Mouse (Mus musculus) adrenal gland, adult 2 months (tissue): ENCODE data around the gene Sugct. TPM values are rescaled to one million over a fixed set of nuclear protein-coding genes. Genes with fewer than 3 reads are reported as not detected.

Experiments
- DNase-seq: peaks from one replicate; pipeline ENCODE4 v3.0.0; 2021
- polyA plus RNA-seq: library from polyadenylated mRNA; depleted of rRNA; stranded (reverse); fragments of >200 nt; gene quantifications from 2 replicates; pipeline ENCODE4 v1.2.3, GENCODE M21; 2012
- total RNA-seq, 2 experiments: library from RNA; stranded (reverse); gene quantifications; 2 replicates each; pipeline ENCODE4 v1.2.3; 2021

The Sugct gene
- total and polyA plus RNA-seq, 3 experiments, result 1.5 to 9.0 (median 5.7) TPM

DNA sequence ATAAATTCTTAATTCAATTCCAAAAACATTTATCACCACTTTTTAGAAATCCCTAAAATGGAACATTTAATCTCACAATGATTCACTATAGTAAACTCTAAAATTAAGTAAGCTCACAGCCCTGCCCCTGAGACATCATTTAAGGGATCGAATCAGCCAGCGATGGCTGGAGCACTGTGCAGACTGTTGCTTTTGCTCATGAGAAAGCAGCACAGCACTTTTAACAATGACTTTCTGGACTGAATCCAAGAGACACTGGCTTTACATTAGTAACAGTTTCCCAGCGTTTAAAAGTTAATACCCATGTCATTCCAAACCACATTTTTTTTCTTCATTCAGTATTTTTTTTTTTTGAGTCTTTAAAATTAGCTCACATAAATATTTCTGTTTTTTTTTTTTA is 398.9 kb downstream of the Sugct start:
- no peak for DNase-seq

DNA sequence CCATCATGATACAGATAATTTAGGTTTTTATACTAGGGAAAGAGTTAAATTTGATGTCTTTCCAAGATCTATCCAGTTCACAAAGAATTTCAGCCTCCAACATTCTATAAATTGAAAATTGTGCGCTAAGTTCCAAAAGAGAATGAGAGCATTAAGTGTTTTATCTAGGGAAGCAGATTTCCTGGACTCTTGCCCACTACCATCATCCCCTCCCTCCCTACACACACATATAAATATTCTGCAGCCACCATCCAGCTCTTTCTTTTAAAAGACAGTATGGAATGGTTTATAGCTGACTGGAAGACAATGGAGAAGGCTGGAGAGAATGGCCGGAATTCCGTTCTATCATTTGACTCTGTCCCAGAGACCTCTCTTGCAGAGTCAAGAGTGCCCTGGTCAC is 404.3 kb downstream of the Sugct start:
- no peak for DNase-seq

DNA sequence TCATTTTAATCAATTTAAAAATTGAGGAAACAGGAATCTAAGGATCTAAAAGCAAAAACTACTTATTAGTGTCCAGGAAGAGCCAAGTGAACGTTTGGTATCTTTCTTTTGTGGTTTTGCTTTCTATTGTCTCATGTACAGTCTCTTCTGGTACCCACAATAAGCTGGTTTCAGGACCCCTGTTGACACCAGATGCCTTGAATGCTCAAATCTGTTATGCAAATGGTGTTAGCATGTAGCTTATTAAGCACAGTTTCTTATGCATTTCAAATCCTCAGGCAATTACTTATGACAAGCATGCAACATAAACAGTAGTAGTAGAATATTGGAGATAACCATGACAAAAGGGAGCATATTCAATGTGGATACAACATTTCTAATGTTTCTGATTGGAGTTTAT is 407.0 kb downstream of the Sugct start:
- DNase-seq, result no peak

DNA sequence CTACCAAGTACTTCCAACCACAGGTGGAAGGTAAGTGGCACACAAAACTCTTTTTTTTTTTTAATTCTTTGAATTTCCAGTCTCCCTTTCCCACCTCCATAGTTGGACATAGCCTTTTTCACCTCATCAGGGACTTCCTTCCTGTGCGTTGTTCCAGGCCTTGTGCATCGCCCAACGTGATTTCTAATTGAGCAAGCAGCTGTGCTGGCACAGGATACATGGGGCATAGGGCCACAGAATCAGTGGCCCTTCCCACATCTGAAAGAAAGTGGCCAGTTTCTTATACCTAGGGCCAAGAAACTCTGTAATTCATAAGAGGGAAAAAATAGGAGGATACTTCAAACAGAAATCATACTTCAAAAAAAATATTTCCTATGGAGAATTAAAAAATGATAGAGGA is 449.4 kb downstream of the Sugct start:
- DNase-seq, result no peak

DNA sequence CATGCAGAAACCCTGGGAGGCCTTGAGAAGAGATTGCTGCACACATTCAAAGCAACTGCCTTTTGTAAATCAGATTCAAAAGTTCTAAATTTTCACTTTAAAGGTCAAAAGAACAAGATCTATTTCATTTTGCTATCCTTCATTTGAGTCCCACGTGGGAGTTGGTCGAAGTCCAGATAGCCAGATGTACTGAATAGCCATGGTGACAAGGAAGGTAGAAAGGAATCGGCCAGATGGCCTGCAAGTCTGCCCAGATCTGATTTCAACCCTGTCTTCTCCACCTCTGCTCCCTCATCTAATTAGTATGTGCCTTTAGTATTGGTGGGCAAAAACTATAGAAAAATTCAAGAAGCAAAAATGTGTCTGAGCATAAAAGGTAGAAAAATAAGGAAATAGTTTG is 478.8 kb downstream of the Sugct start:
- DNase-seq, result no peak

DNA sequence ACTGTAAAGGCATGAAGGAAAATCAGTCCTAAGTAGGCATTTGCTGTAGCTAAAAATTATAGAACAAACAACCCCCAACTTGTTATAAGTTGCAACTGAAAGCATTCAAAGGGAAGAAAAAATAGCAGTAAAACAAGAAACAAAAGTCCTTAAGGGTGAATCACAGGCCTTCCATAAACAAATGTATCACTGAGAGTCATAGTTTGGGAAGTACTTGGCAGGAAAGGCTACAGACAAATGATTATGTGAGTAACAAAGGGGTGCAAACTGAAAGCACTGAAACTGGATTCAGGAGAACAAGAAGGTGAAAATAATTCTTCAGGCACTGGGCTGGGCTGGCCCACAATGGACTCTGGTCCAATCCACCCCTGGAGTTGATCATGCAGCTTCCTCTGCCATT is 482.7 kb downstream of the Sugct start:
- DNase-seq, result no peak

DNA sequence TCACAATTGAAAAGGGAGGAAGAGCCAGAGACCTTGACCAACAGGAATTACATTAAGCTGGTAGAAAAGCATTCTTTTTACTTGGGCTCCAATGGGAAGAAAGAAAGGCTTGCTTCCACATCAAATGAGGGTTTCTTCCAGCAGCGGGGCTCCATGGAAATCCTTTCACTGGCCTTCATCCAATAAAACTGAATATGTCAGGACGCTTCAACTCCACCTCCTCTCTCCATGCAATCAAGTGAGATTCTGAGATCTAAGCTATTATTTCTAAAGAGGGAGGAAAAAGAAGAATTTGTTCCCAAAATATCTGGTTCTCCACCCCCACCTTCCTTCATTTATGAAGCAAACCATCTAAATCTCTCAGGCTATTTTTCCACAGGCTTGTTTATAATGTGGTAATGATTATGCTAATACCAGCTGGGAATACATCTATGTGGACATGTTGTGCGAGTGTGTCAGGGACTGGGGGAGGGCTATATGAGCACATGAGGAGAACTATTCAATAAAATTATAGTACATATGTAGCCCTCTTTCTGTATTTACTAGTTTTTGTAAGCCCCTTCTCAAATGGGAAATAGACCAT is 505.1 kb downstream of the Sugct start:
- no peak for DNase-seq

DNA sequence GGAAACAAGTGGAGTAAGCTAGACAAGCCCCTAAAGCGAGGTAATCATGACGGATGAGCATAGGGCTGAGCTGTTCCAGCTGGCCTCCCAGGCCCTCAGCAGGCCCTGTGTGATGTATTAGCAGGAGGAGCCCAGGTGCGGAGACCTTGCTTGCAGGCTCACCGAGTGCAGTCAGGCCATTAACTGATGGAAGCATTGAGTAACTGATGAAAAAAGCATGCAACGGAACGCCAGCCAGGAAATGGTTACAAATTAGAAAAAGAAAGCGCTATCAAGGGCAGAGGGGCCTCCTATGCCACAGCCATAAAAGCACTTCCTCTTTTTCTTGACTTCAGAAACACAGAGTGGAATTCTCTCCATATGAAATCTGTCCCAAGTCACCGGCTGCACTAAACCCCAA is 510.1 kb downstream of the Sugct start:
- DNase-seq, result no peak

DNA sequence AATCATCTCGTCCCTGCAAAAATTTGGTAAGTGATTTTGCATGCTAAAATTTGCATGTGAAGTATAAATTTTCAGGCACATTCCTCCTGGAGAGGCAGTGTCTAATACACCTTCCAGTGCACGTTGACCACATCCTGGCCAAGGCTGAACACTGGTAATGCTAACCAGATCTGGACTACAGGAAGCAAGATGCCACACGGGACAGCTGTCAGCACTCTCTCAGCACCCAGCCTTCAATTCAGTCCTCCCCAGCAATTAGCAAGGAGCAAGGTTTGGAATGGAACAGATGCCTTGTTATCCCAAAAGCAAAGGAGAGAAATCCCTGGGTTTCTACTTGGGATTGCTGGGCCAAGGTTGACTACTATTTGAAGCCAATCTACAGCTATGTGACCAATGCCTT is 529.4 kb downstream of the Sugct start:
- no peak for DNase-seq

DNA sequence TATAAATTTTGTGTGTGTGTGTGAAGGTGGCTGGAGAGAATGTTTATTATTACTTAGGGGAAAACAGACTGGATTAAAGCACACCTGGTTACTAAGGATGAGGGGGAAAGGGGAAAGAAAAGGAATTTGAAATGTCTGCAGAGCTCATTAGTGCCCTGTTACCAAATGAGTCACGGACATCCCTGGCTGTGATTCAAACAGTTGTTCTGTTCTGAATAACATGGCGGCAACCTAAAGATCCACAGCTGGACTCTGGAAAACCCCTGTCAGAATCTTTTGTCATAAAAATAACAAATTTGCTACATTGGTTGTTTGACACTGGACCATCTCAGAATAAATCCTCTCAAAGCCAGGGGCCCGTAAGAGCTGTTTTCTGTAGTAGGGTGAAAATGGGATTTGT is 530.6 kb downstream of the Sugct start:
- no peak for DNase-seq

DNA sequence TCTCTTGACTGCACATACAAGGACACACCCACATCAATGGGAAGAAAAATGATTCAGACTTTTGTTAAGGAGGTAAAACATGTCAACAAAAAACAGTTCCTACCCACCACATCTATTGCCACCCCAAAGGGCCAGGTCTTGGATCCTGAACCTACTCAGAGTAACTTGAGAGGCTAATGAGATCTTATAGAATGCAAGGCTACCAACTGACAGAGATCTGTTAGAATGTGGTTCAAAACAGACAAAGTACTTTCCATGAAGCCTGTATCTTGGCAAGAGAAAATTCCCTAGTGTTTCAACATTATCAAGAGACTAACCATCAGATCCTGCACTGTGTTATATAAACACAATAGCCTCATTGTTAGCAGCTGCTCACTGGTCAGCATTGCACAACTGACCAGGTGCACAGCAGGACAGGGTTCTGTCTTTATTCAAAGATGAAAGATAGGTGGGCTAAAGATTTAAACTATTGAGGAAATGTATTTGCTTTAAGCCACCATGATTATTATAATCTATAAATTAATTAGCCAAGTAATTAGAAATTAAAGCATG is 548.8 kb downstream of the Sugct start:
- no peak for DNase-seq

DNA sequence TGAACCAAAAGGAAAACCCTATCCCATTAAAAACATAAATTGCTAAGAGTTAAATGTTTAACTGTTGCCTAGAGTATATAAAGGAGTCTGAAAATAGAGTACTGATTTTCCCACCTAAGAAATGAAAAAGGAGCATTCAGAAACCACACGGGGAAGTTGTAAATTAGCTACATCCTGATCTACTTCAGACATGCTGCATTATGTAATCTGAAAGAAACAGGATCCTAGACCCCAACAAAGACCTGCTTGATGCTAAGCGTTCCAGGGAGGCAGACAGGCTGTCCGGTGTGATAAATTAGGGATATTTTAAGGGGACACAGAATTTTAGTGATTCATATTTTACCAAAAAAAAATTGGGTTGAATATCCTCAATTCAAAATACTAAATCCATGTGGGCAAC is 579.3 kb downstream of the Sugct start:
- no peak for DNase-seq

DNA sequence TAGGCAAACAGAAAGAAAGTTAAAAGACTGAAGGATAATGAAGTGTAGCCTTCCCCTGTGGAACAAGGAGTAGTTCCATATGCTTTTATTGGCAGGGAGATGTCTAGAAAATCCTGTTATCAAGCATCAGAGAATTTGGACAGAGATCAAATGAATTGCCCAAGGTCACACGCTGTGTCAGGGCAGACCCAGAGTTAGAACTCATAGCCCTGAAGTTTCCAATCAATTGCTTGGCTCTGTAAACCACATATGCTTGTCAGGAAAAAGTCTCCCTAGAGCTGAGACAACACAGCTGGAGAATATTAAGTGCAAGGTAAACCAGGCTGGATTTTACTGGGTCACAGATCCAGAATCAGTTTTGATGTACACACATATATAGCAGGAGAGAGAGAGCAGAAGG is 593.0 kb downstream of the Sugct start:
- DNase-seq, result no peak

DNA sequence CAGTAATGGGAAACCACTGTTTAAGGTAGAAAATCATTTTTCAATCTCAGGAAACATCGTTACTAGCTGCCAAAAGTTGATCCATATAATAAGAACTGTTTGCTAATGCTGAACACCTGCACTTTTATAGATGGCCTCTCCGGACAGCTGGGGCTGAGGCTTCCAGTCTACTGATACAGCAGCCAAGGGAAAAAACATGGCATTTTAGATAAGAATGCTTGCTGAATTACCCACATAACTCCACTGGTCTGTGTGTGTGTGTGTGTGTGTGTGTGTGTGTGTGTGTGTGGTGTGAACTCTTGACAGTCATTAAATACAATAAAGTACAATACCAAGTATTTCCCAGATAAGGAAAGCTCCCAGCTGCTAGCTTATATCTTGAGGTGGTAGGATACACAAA is 608.8 kb downstream of the Sugct start:
- no peak for DNase-seq

DNA sequence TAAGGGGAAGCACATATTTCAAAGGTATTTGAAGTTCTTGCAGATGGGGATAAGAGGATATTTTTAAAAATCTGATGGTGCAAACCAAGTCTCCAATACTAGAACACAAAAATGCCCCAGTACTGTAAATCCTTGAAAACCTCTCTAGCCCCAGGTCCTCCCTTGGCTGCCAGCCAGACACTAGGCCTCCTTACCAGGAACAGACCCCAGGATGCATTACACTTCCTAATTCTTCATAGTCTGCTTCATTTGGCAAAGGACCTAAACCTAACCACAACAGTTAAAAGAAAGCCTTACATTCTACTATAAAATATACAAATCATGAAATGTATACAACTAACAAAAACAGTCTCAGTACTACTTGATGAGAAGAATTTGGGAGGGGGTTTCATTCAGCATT is 609.2 kb downstream of the Sugct start:
- DNase-seq, result no peak

DNA sequence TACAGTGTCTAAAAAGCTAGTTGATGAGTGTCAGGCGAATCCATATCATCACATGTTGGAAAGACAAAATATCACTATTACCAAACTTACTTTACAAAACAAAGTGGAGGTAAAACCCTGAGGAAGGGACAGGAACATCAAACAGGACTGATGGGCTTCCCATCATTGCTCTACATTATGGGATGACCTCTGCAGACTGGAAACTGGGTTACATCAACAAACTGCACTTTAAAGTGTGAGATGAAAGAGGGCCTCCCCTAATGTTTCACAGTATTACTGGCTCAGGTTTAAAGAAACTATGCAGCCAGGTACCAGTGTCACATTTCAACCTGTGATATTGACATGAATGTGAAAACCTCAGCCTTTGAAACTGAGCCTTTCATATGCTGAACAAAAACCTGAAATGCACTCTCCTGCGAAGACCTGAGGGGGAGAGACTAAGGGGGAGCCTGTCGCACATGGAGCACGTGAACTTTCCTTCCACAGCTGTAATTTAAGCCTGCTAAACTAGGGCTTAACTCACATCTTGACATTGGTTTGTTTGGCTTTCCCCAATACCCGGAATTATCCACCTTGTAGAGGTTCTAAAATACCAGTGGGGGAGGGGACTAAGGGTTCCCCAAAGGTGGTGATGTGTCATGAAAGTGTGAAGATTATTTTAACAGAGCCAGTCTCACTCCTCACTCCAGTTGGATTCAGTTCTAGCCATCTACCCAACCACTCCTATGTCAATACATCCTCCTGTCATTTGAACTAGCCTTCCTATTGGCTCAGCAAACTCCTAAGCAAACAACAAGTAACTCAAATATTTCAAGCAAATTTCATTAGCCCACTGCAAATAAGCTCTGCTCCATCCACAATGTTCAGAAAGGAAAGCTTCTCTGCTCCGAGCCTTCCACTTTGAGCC is 610.2 kb downstream of the Sugct start:
- no peak for DNase-seq

DNA sequence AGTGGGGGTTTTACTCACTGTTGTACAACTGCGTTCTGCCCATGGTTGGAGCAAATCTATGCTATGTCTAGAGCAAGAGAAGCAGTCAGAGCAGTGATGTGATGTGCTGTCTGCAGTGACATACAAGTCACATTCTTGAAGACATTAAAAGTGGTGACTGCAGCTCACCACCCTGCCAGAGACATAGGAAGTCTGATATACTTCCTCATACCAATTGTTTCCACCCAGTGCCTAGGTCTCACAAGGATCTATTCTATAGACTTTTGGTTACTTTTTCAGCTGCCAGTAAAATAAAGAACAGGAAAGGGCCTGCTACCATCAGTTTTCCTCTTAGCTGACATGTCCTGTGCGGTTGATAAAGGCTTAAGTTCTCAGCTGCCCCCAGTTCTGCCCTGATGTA is 613.7 kb downstream of the Sugct start:
- no peak for DNase-seq

DNA sequence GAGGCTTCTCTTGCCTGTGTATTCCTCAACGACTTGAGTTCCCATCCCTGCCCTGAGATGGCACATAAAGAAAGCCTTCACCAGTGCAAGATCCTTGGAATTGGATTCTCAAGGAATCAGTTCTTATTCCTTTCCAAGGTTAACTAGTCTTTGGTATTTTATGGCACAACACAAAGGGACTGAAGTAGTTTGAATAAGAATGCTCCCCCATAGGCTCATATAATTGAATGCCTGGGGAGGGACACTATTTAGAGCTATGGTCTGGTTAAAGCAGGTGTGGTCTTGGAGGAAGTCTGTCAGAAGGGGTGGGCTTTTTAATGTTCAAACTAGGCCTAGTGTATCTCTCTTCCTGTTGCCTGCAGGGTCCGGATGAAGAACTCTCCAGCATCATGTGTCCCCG is 629.8 kb downstream of the Sugct start:
- DNase-seq, result no peak

DNA sequence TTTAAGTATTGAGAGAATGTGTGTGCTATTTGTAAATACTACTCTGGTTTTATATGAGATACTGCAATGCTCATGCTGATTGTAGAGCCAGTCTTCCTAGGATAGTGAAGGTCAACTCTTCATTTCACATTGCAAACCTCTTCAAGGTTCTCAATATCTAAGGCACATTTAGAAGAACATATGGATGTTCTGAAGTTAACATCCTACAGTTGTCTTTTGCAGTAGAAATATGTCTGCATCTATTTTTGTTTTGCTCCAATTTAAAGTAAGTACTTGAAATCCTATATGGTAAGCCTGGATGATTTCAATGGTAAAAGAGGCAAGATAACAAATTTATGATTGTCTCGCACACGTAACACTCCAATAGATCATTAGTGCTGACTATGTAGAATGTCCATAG is 638.7 kb downstream of the Sugct start:
- no peak for DNase-seq

DNA sequence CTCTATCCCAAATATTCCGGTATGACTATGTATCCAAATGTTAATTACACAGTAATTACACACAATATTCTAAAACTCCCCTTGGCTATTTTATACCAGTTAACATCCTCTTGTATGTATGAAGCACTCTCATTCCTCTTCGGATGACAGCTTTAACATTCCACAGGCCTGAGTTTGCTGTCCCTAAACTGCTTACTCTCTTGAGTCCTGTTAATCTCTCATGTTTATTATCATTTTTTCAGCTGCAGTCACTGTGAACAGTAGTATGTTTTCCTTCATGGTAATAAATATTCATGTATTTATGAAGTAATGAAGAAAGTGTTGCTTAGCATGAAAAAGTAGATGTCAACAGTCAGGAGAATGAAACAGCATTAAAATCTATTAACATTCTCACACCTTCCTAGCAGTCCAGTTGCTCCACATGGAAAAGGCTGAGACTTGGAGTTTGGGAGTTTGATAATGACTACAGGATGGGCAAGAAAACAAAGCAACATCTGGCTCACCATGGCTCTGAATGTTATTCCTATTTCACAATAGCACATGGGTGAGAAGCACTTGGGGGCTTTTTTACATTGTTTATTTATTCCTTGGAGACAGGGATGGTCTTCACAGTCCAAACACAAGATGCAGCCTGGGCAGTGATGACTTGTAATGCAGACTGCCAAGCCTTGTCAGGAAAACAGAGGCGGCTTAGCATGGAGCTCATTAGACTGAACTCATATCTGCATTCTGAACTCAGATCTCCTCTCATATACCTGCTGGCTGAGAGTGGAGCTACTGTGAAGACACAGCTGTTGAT is 651.7 kb downstream of the Sugct start:
- no peak for DNase-seq

DNA sequence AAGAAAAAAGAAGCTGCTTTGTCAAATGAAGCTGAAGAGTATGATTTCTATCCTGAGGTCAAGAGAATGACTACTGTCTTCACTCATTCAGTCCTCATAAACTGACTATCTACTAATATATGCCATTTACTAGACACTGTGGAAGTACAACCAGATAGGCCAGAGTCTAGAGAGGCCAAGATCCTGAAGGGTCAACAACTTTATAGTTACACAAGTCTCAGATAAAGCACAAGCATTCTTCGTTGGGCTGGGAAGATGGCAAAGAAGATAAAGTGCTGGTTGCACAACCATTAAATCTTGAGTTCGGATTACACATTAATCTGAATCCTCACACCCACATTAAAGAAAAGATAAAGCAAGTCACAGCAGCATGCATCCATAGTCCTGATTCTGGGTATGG is 653.0 kb downstream of the Sugct start:
- DNase-seq, result no peak

DNA sequence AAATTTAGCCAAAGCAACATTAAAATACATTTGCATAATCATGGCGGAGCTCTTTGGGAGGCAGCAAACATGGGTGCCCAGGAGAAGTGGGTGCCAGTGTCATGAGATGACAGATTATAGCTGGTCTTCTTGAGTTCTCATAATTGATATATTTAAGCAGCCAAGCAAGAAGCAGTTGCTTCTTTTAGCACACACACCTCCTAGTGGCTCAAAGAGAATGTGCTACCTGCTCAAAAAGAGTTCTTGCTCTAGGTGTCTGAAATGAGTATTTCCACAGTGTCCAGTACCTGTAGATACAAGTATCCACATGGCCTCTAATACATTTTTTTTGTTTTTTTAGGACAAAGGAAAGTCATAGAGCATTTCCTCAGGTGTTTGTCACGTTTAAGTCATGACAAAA is 655.6 kb downstream of the Sugct start:
- no peak for DNase-seq

DNA sequence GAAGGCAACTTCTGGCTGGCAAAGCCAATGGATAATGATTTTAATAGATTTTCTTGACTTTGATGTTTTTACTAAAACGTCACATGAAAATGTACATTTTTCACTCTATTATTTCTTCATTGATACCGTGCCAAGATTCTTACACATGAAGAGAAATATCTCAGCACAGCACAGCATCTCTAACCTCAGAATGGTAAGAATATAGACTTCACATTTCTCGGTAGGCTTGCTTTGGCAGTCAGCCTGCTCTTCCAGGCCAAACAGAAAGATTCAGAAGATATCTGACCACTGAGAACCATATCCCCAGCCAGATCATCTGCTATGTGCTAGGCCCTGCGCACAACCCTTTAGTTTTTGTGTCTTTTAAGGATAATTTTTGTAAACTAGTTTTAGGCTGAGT is 657.0 kb downstream of the Sugct start:
- DNase-seq, result no peak
